Mouse (Mus musculus): Measurements from ENCODE around the gene Camta2.

DNA sequence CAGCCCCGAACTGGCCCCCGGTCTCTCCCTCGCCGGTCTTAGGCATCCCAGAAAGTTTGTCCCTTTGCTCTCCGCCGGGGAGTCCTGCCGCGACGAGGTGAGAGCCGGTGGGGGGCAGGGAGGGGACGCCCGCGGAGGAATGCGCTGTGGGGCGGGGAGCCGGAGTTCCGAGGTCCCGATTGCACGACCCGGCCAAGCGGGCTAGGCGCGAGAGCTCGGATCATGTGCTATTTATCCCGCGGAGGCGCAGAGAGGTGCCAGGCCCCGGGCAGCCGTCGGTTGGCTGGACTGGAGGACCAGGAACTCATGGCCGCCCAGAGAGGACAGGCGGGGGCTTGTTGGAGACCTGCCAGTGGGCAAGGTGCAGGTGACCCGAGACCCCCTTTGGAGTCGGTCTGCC lies 12.7 kb upstream of the Camta2 start:
- TF ChIP-seq CTCF (IDR thresholded peaks at IDR 0.05; ENCODE audit: low read depth, low read length) (no peak), POLR2A (IDR thresholded peaks at IDR 0.05; ENCODE audit: extremely low read depth, insufficient read depth, low read length) (peak; percentile 49; the same call in 1 of the 2 replicates)
